Mouse (Mus musculus) retina, postnatal 1 day (tissue): Measurements from ENCODE around the gene Slco1a6.
A peak's percentile ranks its signal among the peaks of the same experiment; 100 is the strongest.
"Not testable (repeated sequence)": the region's sequence is repeated elsewhere in the genome, so short reads cannot be mapped to it uniquely, and the experiment has no call there.

Source experiments
- DNase-seq: peaks from one replicate; pipeline ENCODE4 v3.0.0-alpha.2; 2012

Gene Slco1a6

GRCm38 (mm10) chr6:142208421-142208820 lies at the start of gene Slco1a6:
TSS of gene Slco1a6 (minus strand) at chr6:142208521.
- DNase-seq: no peak

- not testable (repeated sequence) for DNase-seq
These were observed 42.5 kb upstream of the Slco1a6 start for GRCm38 (mm10) chr6:142250738-142251307.

DNA sequence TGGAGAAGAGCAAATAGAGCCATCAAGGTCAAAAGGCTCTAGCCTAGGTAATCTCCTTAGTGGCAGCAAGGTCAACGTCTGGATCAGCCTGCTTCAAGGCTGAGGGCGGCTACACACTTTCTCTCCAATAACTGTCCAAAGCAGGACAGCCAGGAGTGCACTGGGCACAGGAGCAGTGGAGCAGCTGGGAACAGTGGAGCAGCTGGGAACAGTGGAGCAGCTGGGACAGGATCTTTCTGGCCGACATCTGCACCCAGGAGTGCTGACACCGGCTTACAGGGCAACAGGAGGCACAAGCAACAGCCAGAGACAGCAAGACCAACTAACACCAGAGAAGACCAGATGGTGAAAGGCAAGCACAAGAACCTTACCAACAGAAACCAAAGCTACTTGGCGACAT lies 36.7 kb upstream of the Slco1a6 start:
- DNase-seq: no peak

DNA sequence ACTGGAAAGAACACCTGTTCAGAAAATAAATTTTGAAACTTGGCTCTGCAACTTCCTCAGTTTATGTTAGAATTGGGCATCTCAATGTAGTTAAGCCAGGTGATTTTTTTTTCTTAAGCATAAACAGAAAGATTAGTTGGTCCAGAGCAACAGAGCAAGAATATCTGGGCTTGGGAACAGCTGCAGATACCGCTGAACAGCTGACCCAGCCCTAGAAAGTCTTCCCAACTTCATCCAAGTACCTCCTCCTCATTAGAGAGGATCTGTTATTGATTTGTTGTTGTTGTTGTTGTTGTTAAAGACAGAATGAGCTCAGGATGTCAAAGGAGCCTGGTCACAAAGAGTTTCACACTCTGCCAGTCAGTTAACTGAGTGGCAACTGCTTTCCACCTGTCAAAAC lies 31.1 kb upstream of the Slco1a6 start:
- DNase-seq: no peak

DNA sequence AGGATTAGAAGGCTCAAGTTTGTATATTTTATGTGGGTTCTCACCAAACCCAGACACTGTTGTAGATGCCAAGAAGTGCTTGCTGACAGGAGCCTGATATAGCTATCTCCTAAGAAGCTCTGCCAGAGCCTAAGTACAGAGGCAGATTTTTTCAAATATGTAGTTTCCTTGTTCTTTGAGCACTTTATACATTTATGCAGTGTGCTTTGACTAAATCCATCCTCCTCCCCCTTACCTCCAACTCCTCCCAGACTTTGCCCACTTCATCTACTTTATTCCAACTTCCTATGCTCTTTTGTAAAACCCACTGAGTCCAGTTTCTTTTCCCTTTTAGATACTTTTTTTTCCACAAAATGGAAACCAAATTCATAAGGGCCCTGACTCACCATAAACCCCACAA lies 11.8 kb upstream of the Slco1a6 start:
- DNase-seq: no peak

GRCm38 (mm10) chr6:142211821-142212220 lies 3.5 kb upstream of the Slco1a6 start:
- DNase-seq: no peak

DNA sequence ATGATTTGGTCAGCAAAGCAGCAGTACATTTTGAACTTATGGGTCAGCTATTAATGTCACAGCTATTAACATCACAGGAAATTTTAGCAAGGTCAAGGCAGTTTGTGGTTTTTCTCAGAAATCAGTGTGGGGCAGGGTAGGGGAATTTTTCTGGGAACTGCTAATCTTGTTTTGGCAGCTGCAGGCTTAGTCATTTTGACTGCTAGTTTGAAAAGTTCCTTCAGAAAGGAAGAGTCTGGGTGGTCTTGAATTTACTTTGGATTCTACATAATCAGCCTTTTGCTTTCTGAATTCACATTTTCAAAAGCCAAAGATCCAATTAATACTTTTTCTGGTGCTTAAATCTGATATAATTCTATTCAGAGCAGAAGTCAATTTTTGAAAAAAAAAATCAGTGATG lies 1.4 kb upstream of the Slco1a6 start:
- DNase-seq: no peak

GRCm38 (mm10) chr6:142200524-142200923 lies 7.8 kb downstream of the Slco1a6 start:
- DNase-seq: no peak

DNA sequence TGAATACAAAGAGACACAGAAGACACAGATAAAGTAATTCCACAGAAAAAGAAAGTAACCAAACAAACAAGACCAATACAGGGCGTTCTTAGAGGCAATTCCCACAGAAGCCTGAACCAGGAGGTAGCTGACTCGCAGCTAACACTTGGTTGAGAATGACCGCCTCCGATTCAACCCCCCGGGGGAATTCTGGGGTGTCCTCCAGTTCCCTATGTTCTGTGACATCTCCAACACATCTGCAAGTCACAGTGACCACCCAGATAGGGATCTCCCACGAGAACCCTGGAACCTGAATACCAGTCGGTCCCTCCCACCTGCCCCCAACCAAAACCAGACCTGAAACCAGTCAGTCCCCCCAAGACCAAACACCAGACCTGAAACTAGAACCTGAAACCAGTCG lies 14.1 kb downstream of the Slco1a6 start:
- no peak for DNase-seq

- DNase-seq: no peak
These were observed 16.4 kb downstream of the Slco1a6 start for GRCm38 (mm10) chr6:142191962-142192361.

GRCm38 (mm10) chr6:142187426-142187825 lies 20.9 kb downstream of the Slco1a6 start:
- DNase-seq: no peak

GRCm38 (mm10) chr6:142185868-142186415 lies 22.4 kb downstream of the Slco1a6 start:
- no peak for DNase-seq

DNA sequence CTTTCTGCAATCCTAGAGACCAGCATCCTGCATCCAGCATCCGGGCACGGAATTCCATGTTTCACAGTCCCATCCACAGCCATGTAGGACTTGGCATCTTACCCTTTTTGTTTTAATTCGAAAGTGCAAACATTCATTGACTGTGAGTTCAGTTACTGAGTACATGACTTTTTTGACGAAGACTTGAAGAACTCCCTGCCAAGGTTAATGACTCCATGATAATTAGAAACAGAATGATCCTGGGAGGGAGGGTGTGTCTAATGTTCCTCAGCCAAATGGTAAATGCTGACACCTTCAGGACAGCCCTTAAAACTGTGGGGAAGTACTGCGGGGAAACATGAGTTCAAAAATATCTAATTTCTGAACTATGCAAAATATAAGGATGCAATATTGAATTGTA lies 44.9 kb downstream of the Slco1a6 start:
- no peak for DNase-seq

DNA sequence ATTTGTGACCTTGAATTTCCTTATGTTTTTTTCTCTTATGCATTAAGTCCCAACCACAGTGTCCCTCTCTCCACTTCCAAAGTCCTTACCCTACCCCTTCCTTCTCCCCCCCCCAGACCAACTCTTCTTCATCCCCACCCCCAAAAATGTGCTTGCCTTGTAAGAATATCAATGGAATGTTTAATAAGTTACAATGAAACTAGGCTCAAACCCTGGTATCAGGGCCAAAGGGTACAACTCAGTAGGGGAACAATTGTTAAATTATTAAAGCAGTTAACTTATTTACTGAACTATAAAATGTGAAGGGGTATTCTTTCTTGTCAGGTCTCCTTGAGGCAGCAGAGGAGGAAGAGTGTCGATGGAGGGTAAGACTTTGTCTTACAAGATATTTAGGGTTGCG lies 47.1 kb downstream of the Slco1a6 start:
- DNase-seq: no peak

- not testable (repeated sequence) for DNase-seq
These were observed 54.2 kb downstream of the Slco1a6 start for GRCm38 (mm10) chr6:142154081-142154480.

DNA sequence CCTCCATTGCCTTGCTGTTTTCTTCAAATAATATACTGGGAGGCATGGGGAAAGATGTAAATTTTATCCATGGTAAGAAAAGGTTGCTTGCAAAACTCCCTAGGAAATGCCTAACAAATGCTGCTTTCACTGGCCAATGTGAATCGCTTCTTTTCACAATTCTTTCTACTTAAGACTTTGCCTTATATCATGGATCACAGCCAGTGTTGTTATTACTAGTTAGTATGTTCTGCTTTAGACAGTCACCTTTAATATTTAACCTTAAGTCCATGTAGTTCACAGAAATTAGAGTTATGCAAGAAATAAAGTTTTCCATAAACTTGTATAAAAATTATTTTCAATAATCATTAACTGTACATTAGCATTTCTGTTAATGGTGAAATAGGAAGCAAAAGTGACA lies 60.0 kb downstream of the Slco1a6 start:
- no peak for DNase-seq

DNA sequence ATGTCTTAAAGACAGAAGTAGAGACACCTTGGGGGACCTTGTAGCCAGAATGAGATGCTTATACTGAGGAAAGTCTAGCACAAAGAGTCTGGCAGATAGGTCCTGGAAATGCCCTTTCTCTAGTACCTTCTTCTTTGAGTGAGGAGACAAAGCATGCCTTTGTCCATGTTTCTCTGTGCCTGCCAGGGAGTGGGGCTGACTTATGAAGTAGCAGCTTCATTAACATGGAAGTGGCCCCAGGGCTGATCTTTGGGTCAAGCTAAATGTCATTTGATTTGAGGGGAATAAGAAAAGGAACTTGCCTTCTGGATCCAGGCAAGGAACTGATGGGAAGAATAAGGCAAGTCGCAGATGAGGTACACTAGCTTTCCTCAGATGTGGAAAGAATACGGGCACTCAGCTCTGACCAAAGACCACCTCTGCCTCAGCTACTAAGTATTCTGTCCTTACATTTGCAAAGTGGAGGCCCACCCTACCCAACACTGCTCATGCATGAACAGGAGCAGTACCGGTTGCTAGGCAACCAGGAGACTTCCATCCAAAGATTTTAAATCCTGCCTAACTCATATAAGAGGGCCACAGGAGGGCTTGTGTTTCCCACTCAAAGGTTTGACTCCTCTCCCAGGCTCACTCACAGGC lies 96.5 kb downstream of the Slco1a6 start:
- DNase-seq: peak; percentile 11

DNA sequence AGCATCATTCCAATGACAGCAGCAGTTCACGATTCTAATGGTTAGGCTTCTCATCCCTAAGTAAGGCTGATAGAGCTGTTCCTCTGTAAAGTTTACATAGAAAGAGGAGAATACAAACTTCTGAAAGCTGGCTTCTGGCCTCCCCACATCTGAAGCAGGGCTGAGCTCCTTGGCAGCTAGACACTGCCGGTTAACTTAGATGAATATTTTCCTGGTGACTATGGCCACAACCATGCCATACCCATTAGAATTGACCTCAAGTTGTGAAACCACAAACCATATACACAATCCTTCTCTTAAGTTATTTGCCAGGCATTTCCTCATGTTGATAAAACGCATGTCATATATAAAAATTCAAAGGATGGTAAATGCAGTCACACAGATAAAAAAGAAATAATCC lies 117.2 kb downstream of the Slco1a6 start:
- DNase-seq: no peak

- not testable (repeated sequence) for DNase-seq
These were observed 150.0 kb downstream of the Slco1a6 start for GRCm38 (mm10) chr6:142058281-142058680.

DNA sequence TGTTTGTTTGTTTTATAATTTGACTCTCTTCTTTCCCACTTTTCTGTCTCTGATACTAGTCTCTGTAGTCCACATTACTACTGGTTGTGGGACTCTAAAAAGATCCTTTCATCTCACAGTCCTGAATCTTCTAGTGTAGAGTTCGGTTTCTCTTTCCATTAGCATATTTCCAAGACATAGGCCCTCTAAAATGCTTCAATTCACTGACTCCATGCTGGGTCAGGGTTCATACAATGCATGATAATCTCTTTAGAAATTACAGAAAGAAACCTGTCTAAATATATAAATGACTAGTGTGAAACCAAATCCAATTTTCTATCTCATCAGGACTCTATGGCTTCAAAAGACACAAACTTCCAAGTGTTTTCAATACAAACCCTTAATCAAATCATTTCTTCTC lies 160.6 kb downstream of the Slco1a6 start:
- DNase-seq: no peak

- DNase-seq: no peak
These were observed 162.6 kb downstream of the Slco1a6 start for GRCm38 (mm10) chr6:142045746-142046145.

DNA sequence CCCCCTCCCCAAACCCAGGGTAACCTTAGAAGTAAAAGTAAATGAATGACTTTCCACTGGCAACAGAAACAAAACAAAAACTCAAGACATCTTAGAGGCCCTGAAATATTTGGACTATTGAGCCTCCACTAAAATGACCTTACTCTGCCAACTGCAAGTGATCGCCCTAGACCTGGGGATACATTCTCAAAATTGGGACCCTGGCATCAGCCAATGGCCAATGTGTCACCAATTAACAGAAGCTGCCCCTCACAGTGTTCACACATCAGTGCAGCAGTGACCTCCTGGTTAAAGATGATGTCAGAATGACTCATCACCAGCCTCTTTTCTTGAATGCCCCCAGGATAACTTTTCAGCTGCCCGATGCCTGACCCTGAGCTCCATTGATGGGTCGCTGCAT lies 166.4 kb downstream of the Slco1a6 start:
- DNase-seq: no peak

GRCm38 (mm10) chr6:142040306-142041175 lies 167.8 kb downstream of the Slco1a6 start:
- peak; percentile 65 for DNase-seq

DNA sequence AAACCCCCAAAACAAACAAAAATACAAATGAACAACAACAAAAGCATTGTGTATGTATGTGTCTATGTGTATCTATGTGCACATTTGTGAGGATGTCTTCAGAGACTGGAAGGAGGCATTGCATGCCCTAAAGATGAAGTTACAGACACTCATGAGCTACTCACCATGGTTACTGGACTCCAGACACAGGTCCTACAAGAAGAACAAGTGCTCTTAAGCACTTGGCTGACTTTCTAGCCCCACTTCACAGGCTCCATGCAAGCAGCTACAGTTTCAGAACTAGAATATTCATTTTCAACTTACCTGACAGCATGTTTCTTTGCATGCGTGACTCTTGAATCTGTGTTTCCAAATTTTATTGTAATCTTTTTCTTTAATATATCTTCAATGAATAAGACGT lies 172.6 kb downstream of the Slco1a6 start:
- no peak for DNase-seq
